Mouse (Mus musculus) hindbrain, embryonic 10.5 days (tissue): ENCODE measurements at regions not wholly inside any gene's neighbourhood (a gene's known extent, or its start where the extent isn't known, plus 50 kb on each side); places are given as distances from the start of the nearest gene placed in this dataset.

Source experiments
- DNase-seq: peaks from one replicate; pipeline ENCODE4 v3.0.0-alpha.2; 2017; ENCODE audit warnings: low spot score
- H3K27ac ChIP-seq: fragments of 300-500 bp; sonication (generic); 2 replicates; pipeline ENCODE4 v1.5.1; 2016; ENCODE audit warnings: mild to moderate bottlenecking, moderate library complexity
- H3K27me3 ChIP-seq: fragments of 300-500 bp; sonication (generic); 2 replicates; pipeline ENCODE4 v1.6.1; 2016; ENCODE audit warnings: mild to moderate bottlenecking; ENCODE audit not compliant: poor library complexity, insufficient read depth, severe bottlenecking
- H3K36me3 ChIP-seq: fragments of 300-500 bp; sonication (generic); 2 replicates; pipeline ENCODE4 v1.6.1; 2016; ENCODE audit warnings: mild to moderate bottlenecking, moderate library complexity
- H3K4me1 ChIP-seq: fragments of 300-500 bp; sonication (generic); replicated peaks from 2 replicates; pipeline ENCODE4 v1.6.1; 2016; ENCODE audit warnings: mild to moderate bottlenecking
- H3K4me3 ChIP-seq: fragments of 300-500 bp; sonication (generic); 2 replicates; pipeline ENCODE4 v1.5.1; 2016; ENCODE audit warnings: mild to moderate bottlenecking, moderate library complexity
- H3K9me3 ChIP-seq: fragments of 300-500 bp; sonication (generic); 2 replicates; pipeline ENCODE4 v1.6.1; 2016; ENCODE audit warnings: mild to moderate bottlenecking, moderate library complexity
- WGBS: fragments of 180-500 bp; shearing (Covaris S2); methylation state at CpG from one replicate; pipeline ENCODE4 v1.1.7; 2016; 5-methylcytosine and 5-hydroxymethylcytosine counted together

- DNase-seq = no peak
- H3K4me3 ChIP-seq = no peak overlapping the region
- H3K27me3 ChIP-seq = no peaks in the 10 kb centered on the region
- WGBS = 83% methylated on average over 7 of the region's 7 CpGs
- H3K9me3 ChIP-seq = no peaks in the 10 kb centered on the region
- H3K27ac ChIP-seq = no peak overlapping the region
- H3K4me1 ChIP-seq = no peaks in the 10 kb centered on the region
- no peaks in the 10 kb centered on the region for H3K36me3 ChIP-seq
Measured at GRCm38 (mm10) chr3:123754011-123754610, 63.5 kb upstream of the Ndst3 start.

GRCm38 (mm10) chr3:123754927-123755326, 64.3 kb upstream of the Ndst3 start:
- no peak overlapping the region for H3K27ac ChIP-seq
- no peaks in the 10 kb centered on the region for H3K36me3 ChIP-seq
- H3K4me1 ChIP-seq = no peaks in the 10 kb centered on the region
- 88% methylated on average over 1 of the region's 1 CpGs for WGBS
- no peak overlapping the region for H3K4me3 ChIP-seq
- H3K27me3 ChIP-seq = no peaks in the 10 kb centered on the region
- H3K9me3 ChIP-seq = no peaks in the 10 kb centered on the region
- DNase-seq = no peak

GRCm38 (mm10) chr3:123765911-123766556, 75.4 kb upstream of the Ndst3 start:
- Histone ChIP-seq H3K27me3 (no peaks in the 10 kb centered on the region), H3K4me3 (no peak overlapping the region), H3K4me1 (no peaks in the 10 kb centered on the region), H3K36me3 (no peaks in the 10 kb centered on the region), H3K27ac (no peak overlapping the region), H3K9me3 (no peaks in the 10 kb centered on the region)
- 88% methylated on average over 3 of the region's 3 CpGs for WGBS
- DNase-seq = no peak

DNA sequence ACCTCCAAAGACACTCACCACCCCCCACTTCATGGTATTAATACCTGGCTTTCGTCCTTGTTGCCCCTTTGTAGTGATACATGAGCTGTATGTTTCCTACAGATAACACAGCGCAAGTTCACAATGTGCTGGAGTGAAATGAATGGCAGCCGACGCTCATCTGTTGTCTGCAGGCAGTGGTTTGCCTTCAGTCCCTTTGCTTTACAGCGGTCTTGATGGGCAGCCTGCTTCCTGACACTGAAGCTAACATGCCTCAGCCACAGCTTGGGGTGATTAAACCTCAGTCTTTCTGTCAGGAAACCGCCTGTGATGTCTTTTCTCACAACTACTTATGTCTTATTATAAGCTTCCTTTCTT, 75.9 kb upstream of the Ndst3 start:
- H3K9me3 ChIP-seq = no peaks in the 10 kb centered on the region
- no peaks in the 10 kb centered on the region for H3K4me1 ChIP-seq
- no peak overlapping the region for H3K27ac ChIP-seq
- DNase-seq = no peak
- WGBS = 76% methylated on average over 6 of the region's 6 CpGs
- H3K4me3 ChIP-seq = no peak overlapping the region
- no peaks in the 10 kb centered on the region for H3K27me3 ChIP-seq
- H3K36me3 ChIP-seq = no peaks in the 10 kb centered on the region

DNA sequence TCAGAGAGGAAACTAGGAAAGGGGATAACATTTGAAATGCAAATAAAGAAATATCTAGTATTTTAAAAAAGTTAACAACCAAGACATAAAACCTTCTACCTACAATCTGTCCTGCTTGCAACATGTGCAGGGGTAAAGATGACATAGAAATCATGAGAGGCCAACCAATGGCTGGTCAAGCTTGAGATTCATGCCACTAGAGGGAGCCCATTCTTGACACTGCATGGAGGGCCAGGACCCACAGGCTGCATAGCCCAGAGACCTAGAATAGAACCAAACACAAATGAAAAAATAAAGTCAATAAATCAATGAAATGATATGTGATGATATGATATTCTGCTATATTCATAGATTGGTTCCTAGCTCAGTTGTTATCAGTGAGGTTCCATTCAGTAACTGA, 89.9 kb upstream of the Ndst3 start:
- H3K27me3 ChIP-seq = no peaks in the 10 kb centered on the region
- H3K4me3 ChIP-seq = no peak overlapping the region
- H3K9me3 ChIP-seq = no peaks in the 10 kb centered on the region
- H3K4me1 ChIP-seq = no peaks in the 10 kb centered on the region
- H3K36me3 ChIP-seq = no peaks in the 10 kb centered on the region
- DNase-seq = peak; percentile 7
- no peak overlapping the region for H3K27ac ChIP-seq

DNA sequence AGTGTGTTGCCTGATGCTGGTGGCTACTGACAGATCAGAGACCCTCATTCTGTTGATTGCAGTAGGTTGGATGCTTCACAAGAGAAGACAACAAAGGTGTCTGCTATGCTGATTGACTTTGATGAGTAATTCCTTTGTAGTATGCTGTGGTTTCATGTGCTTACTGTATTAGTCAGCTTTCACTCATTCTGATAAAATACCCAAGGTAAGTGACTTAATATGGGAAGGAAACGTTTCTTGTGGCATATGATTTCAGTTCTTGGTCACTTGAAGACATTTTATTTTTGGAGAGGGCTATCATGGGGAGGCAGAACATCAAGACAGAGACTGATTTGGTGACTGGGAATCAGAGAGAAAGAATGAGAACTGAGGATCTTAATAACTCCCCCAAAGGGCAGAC, 90.9 kb upstream of the Ndst3 start:
- Histone ChIP-seq H3K9me3 (no peaks in the 10 kb centered on the region), H3K4me3 (no peak overlapping the region), H3K4me1 (no peaks in the 10 kb centered on the region), H3K27ac (no peak overlapping the region), H3K36me3 (no peaks in the 10 kb centered on the region), H3K27me3 (no peaks in the 10 kb centered on the region)
- DNase-seq = no peak
- 78% methylated on average over 1 of the region's 1 CpGs for WGBS

- Histone ChIP-seq H3K36me3 (no peaks in the 10 kb centered on the region), H3K27ac (no peak overlapping the region), H3K9me3 (no peaks in the 10 kb centered on the region), H3K27me3 (no peaks in the 10 kb centered on the region), H3K4me1 (no peaks in the 10 kb centered on the region), H3K4me3 (no peak overlapping the region)
- no peak for DNase-seq
- 92% methylated on average over 1 of the region's 1 CpGs for WGBS
Measured at GRCm38 (mm10) chr3:123784127-123784526, 93.5 kb upstream of the Ndst3 start.

- 91% methylated on average over 1 of the region's 1 CpGs for WGBS
Measured at GRCm38 (mm10) chr3:123794011-123794410, 103.4 kb upstream of the Ndst3 start.

GRCm38 (mm10) chr3:123805338-123805737, 114.7 kb upstream of the Ndst3 start:
- DNase-seq = no peak
- no peaks in the 10 kb centered on the region for H3K27me3 ChIP-seq
- WGBS = 90% methylated on average over 3 of the region's 3 CpGs
- no peaks in the 10 kb centered on the region for H3K36me3 ChIP-seq
- H3K27ac ChIP-seq = no peak overlapping the region
- H3K4me3 ChIP-seq = no peak overlapping the region
- H3K4me1 ChIP-seq = peaks cover 6% of the 10 kb centered on the region
- H3K9me3 ChIP-seq = no peaks in the 10 kb centered on the region

More at GRCm38 (mm10) chr3:123794011-123794410, 103.4 kb upstream of the Ndst3 start:
- H3K27ac ChIP-seq = no peak overlapping the region
- H3K27me3 ChIP-seq = no peaks in the 10 kb centered on the region
- no peaks in the 10 kb centered on the region for H3K4me1 ChIP-seq
- DNase-seq = no peak
- H3K4me3 ChIP-seq = no peak overlapping the region
- H3K36me3 ChIP-seq = no peaks in the 10 kb centered on the region
- no peaks in the 10 kb centered on the region for H3K9me3 ChIP-seq

DNA sequence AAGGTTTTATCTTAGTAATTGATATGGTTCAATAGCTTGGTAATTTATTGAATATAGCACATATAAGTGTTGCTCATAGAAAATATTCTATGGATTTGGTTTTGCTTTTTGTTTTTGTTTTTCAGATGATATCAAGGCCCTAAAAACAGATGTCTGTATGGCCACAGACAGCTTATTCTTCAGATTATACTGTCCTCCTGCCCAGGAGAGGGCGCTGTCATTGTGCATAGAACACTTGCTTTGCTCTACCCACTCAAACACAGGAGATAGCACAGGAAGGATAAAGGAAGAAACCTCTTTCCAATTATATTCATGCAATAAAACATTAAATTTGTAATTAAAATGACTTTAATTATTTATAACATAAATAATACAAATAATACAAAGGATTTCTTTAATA, 115.4 kb upstream of the Ndst3 start:
- H3K4me3 ChIP-seq = no peak overlapping the region
- no peaks in the 10 kb centered on the region for H3K36me3 ChIP-seq
- no peak for DNase-seq
- H3K27me3 ChIP-seq = no peaks in the 10 kb centered on the region
- no peaks in the 10 kb centered on the region for H3K9me3 ChIP-seq
- 86% methylated on average over 1 of the region's 1 CpGs for WGBS
- peaks cover 10% of the 10 kb centered on the region for H3K4me1 ChIP-seq
- H3K27ac ChIP-seq = no peak overlapping the region

DNA sequence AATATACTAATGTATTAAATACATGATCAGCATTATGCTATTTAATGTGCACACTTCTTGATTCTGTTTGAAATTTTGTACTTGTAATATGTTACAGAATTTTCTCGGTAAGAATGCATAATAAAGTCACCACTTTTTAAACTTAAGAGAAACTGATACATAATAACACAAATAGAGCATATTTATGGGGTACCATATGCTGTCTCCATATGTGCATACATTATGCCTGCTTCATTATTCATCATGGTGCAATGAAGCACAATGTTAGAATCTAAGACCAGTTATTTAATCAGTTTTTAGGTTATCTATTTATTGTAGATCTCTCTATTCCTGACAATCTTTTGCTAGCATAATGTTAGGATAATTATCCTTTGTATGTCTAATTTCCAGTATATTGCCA, 115.9 kb upstream of the Ndst3 start:
- DNase-seq = no peak

DNA sequence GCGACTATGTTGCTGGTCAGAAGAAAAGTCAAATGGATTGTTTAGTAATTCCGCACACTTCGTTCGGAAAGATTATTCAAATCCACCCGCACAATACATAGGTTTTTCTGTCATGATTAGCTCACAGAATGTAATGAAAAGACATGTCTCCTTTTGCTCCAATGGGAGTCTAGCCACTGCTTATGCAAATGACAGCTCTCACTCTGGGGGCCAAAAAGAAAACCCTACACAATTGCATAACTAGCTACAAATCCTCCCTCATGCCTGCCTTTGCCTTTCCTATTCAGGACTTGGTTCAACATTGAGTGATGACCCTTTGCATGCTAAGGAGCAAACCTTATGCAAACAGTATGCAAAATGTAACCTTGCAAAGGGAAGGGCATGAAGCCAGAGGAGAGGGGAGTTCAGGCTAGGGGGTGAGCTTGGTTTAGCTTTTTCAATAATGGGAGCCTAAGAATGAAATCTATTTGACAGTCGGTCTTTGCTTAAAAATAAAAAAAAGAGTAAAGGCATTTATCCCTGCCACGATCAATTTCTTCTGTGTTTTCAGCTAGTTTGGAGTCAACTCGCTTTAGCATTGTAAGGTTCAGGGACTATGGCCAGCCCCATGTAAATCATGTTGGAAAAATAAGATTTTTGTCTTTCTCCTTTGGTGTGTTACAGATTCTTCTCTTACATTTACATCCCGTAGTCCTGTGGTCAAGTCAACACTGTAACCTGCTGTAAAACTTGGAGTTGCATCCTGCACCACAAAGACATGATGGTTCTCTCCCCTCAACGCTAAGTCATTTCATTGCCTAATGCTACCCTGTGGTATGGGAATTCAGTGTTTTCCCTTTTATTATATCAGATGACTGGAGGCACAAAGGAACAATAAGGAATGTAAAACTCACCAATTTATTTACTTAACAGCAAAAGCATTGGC, 119.6 kb upstream of the Ndst3 start:
- H3K4me1 ChIP-seq = peaks cover 10% of the 10 kb centered on the region
- 73% methylated on average over 10 of the region's 10 CpGs for WGBS
- H3K9me3 ChIP-seq = no peaks in the 10 kb centered on the region
- H3K27ac ChIP-seq = peak overlapping the region; percentile 79
- H3K27me3 ChIP-seq = no peaks in the 10 kb centered on the region
- DNase-seq = peak; percentile 12
- H3K36me3 ChIP-seq = no peaks in the 10 kb centered on the region
- no peak overlapping the region for H3K4me3 ChIP-seq

More for the DNA sequence above, 115.9 kb upstream of the Ndst3 start:
- Histone ChIP-seq H3K36me3 (no peaks in the 10 kb centered on the region), H3K27me3 (no peaks in the 10 kb centered on the region), H3K27ac (no peak overlapping the region), H3K4me1 (peaks cover 10% of the 10 kb centered on the region), H3K9me3 (no peaks in the 10 kb centered on the region), H3K4me3 (no peak overlapping the region)
- WGBS = 76% methylated on average over 1 of the region's 1 CpGs

DNA sequence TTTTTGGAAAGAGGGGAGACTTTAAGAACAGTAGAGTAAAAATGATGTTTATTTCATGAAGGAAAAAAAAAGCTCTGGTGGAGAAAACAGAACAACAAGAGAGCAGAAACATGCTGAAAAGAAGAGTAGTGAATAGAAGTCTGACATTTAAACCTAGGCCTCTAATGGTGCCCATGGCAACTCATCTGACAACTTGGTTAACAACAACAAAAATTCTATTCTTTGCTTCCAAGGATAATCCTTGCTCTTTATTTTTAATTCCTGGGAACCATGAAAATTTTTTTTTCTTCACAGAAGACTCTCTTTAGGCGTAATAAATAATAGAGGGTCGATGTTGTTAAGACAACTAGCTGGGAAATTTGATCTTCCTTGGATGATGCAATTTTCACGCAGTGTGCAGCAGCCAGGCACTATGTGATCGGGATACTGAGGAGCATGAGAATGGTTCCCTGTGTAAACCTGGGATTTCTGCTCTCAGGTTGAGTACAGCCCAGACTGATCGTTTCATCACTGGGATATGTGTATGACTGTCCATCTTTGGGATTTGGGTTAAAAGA, 120.4 kb upstream of the Ndst3 start:
- H3K27me3 ChIP-seq = no peaks in the 10 kb centered on the region
- peak overlapping the region; percentile 79 for H3K27ac ChIP-seq
- no peaks in the 10 kb centered on the region for H3K9me3 ChIP-seq
- DNase-seq = no peak
- no peaks in the 10 kb centered on the region for H3K36me3 ChIP-seq
- H3K4me3 ChIP-seq = no peak overlapping the region
- H3K4me1 ChIP-seq = peaks cover 10% of the 10 kb centered on the region
- 40% methylated on average over 5 of the region's 5 CpGs for WGBS
